Mouse (Mus musculus) ovary, postnatal 36 days (tissue): Measurements from ENCODE around the gene Hipk2.

Experiments
- DNase-seq: peaks from one replicate; pipeline ENCODE4 v3.0.0; 2022; ENCODE audit warnings: low spot score, mixed read lengths

Gene Hipk2

GRCm38 (mm10) chr6:38902820-38903439 is 27.0 kb upstream of the Hipk2 start:
- no peak for DNase-seq

GRCm38 (mm10) chr6:38901636-38902035 is 25.7 kb upstream of the Hipk2 start:
- DNase-seq = no peak

- DNase-seq = no peak
Measured at GRCm38 (mm10) chr6:38901152-38901551, 25.2 kb upstream of the Hipk2 start.

- DNase-seq = no peak
Measured at GRCm38 (mm10) chr6:38900479-38901126, 24.6 kb upstream of the Hipk2 start.

GRCm38 (mm10) chr6:38900073-38900472 is 24.1 kb upstream of the Hipk2 start:
- DNase-seq = no peak

GRCm38 (mm10) chr6:38893615-38894014 is 17.6 kb upstream of the Hipk2 start:
- DNase-seq = no peak

- DNase-seq = no peak
Measured at GRCm38 (mm10) chr6:38892017-38892416, 16.1 kb upstream of the Hipk2 start.

- DNase-seq = no peak
Measured at GRCm38 (mm10) chr6:38889156-38889555, 13.2 kb upstream of the Hipk2 start.

- no peak for DNase-seq
Measured at GRCm38 (mm10) chr6:38887436-38887835, 11.5 kb upstream of the Hipk2 start.

GRCm38 (mm10) chr6:38885132-38885531 is 9.2 kb upstream of the Hipk2 start:
- DNase-seq = no peak

GRCm38 (mm10) chr6:38884482-38884881 is 8.5 kb upstream of the Hipk2 start:
- DNase-seq = no peak

GRCm38 (mm10) chr6:38882728-38883171 is 6.8 kb upstream of the Hipk2 start:
- no peak for DNase-seq

- DNase-seq = no peak
Measured at GRCm38 (mm10) chr6:38881975-38882374, 6.0 kb upstream of the Hipk2 start.

- DNase-seq = no peak
Measured at GRCm38 (mm10) chr6:38881468-38881867, 5.5 kb upstream of the Hipk2 start.

GRCm38 (mm10) chr6:38877674-38878073 is 1.7 kb upstream of the Hipk2 start:
- DNase-seq = no peak

- peak; percentile 59 for DNase-seq
Measured at GRCm38 (mm10) chr6:38875258-38876070, 501 bp downstream of the Hipk2 start, which contains the start of gene Tbxas1. Tbxas1 (plus strand) TSS chr6:38875404.

GRCm38 (mm10) chr6:38874565-38875257 is 1.3 kb downstream of the Hipk2 start:
- no peak for DNase-seq

- no peak for DNase-seq
Measured at GRCm38 (mm10) chr6:38874035-38874434, 1.9 kb downstream of the Hipk2 start.

- DNase-seq = no peak
Measured at GRCm38 (mm10) chr6:38873316-38873715, 2.6 kb downstream of the Hipk2 start.

- DNase-seq = no peak
Measured at GRCm38 (mm10) chr6:38871051-38871450, 4.9 kb downstream of the Hipk2 start.

- DNase-seq = no peak
Measured at GRCm38 (mm10) chr6:38870070-38870469, 5.9 kb downstream of the Hipk2 start.

- no peak for DNase-seq
Measured at GRCm38 (mm10) chr6:38868974-38869373, 7.0 kb downstream of the Hipk2 start.
